Mouse (Mus musculus): ENCODE data around the gene Magi3. TPM values are rescaled to one million over a fixed set of nuclear protein-coding genes. Genes with fewer than 3 reads are reported as not detected.

Gene Magi3
- 4.5 and 7.4 TPM in 2 replicates for polyA plus RNA-seq (2014; fragmentation: Nextera tagmentation; extraction: Ambion mirVana)

DNA sequence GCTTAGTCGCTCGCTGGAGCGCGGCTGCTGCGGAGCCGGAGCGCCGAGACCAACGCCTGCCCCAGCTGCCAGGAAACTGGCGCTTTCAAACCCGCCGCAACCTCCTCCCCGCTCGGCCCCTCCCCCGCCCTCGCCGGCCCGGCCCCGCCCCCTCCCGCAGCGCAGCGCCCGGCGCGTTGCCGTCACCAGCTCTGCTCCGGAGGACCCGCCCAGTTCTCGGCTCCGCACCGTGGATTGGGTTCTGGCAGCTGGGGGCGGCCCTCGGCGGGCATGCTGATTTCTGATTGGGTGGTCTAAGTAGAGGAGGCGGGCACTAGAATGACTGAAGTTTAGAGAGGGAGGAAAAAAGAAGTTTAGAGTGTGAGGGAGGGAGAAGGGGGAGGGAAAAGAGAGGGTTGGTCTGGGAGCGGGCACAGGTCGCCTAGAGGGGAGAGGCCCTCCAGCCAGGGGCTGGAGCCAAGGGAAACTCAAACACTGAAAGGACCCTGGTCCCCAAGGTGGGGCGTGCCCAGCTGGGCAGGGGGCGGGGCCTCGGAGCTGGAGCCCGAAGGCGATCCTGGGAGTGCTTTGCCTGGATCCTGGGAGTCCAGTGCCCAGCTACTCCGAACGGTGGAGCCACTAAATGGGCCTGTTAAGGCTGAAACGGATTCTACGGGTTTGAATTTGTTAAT, at the start of gene Magi3:
Gene Magi3 (minus strand): TSS at position 80 of the 671 bp plus-strand sequence.
- peak within 1 kb of the TSS; percentile 94 for H3K27ac ChIP-seq (ENCODE audit: low read depth, low read length)
- peak; percentile 95 for DNase-seq (ENCODE audit: low spot score)
- no peaks in the 10 kb centered on the region for H3K9me3 ChIP-seq (ENCODE audit: control insufficient read depth, low read length)
- no peaks in the 10 kb centered on the region for H3K36me3 ChIP-seq (ENCODE audit: control insufficient read depth, insufficient read depth, low read length)
- peak; percentile 100 for ATAC-seq (ENCODE audit: low FRiP score)
- H3K4me3 ChIP-seq (ENCODE audit: low read depth, low read length) = peak within 1 kb of the TSS; percentile 83
- WGBS = under 1% methylated on average over 37 of the region's 46 CpGs
- peak within 1 kb of the TSS; percentile 82 for H3K9ac ChIP-seq (ENCODE audit: low read depth, low read length)
- H3K27me3 ChIP-seq (ENCODE audit: control insufficient read depth, insufficient read depth, low read length) = no peaks in the 10 kb centered on the region
- peak within 1 kb of the TSS; percentile 79 for H3K4me2 ChIP-seq (replicated peaks; ENCODE audit: low read depth, low read length)
- H3K4me1 ChIP-seq (replicated peaks; ENCODE audit: control insufficient read depth, insufficient read depth, low read length) = no peaks in the 10 kb centered on the region

DNA sequence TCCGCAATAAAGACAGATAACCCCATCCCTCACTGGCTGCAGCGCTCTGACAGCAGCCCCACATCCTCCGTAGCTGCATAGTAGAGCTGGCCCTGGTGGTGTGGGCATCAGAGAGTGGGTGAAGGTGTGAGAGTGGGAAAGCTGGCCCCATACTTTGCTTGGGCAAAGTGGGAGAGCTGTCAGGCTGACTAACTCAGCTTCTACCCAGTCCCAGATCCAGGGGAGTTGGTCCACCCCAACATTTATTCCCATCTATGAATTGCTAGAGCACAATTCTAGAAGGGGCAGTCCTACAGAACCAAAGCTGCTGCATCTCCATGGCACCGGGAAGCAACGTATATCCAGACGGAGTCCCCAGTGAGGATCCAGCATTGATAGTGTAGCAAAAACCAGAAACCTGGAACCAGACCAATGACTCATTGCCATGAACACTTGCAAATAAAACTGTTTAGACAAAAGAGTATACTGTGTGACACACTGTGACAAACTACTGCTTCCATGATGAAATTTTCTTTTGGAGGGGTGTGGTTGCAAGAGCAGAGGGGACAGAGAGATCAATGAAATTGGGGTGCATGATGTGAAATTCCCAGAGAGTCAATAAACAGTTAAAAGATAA, 44.5 kb upstream of the Magi3 start:
- ATAC-seq (ENCODE audit: low FRiP score) (no peak), DNase-seq (ENCODE audit: low spot score) (no peak)
- Histone ChIP-seq H3K9ac (ENCODE audit: low read depth, low read length) (no peak overlapping the region), H3K4me1 (replicated peaks; ENCODE audit: control insufficient read depth, insufficient read depth, low read length) (no peaks in the 10 kb centered on the region), H3K36me3 (ENCODE audit: control insufficient read depth, insufficient read depth, low read length) (no peaks in the 10 kb centered on the region), H3K9me3 (ENCODE audit: control insufficient read depth, low read length) (no peaks in the 10 kb centered on the region), H3K4me3 (ENCODE audit: low read depth, low read length) (no peak overlapping the region), H3K27me3 (ENCODE audit: control insufficient read depth, insufficient read depth, low read length) (no peaks in the 10 kb centered on the region), H3K27ac (ENCODE audit: low read depth, low read length) (no peak overlapping the region), H3K4me2 (replicated peaks; ENCODE audit: low read depth, low read length) (no peak overlapping the region)
- WGBS = 89% methylated on average over 6 of the region's 6 CpGs

DNA sequence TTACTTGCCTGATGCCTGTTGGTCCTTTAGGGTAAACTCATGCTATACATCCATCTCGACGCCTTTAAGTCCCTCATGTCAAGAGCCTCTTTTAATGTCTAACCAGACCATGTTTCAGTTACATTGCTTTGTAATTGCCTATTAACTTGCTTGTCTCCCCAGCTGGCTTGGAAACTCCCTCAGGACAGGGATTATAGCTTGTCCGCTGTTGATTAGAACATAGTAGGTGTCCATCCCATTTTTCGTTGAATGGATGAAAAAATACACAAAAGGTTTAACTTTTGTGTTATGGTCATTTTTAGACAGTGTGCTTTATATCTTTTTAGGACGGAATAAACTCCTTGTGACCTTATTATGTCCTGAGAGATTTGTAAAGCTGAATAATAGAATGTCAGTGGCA, 40.0 kb upstream of the Magi3 start:
- Histone ChIP-seq H3K4me3 (ENCODE audit: low read depth, low read length) (no peak overlapping the region), H3K9me3 (ENCODE audit: control insufficient read depth, low read length) (no peaks in the 10 kb centered on the region), H3K27ac (ENCODE audit: low read depth, low read length) (no peak overlapping the region), H3K36me3 (ENCODE audit: control insufficient read depth, insufficient read depth, low read length) (no peaks in the 10 kb centered on the region), H3K4me1 (replicated peaks; ENCODE audit: control insufficient read depth, insufficient read depth, low read length) (no peaks in the 10 kb centered on the region), H3K4me2 (replicated peaks; ENCODE audit: low read depth, low read length) (no peak overlapping the region), H3K9ac (ENCODE audit: low read depth, low read length) (no peak overlapping the region), H3K27me3 (ENCODE audit: control insufficient read depth, insufficient read depth, low read length) (no peaks in the 10 kb centered on the region)
- DNase-seq (ENCODE audit: low spot score) (no peak), ATAC-seq (ENCODE audit: low FRiP score) (no peak)
- WGBS = 83% methylated on average over 5 of the region's 5 CpGs

DNA sequence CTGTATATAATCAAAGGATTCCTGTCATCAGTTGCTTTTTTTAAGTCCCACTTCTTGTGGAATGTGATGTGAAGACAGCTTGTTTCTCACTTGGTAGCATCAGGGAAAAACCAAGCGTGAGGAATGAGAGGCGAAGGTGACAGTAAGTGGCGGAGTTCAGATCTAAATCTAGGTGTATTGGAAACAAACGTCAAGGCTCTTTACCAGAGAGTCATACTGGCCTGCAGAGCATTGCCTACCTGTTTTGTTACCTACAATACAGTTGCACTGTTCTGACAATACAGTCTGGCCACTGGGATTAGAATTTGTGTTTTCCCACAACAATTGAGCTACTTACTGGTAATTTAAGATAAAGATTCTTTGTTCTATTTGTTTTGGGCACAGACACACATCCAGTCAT, 39.0 kb upstream of the Magi3 start:
- WGBS = 89% methylated on average over 4 of the region's 4 CpGs
- no peaks in the 10 kb centered on the region for H3K27me3 ChIP-seq (ENCODE audit: control insufficient read depth, insufficient read depth, low read length)
- no peaks in the 10 kb centered on the region for H3K9me3 ChIP-seq (ENCODE audit: control insufficient read depth, low read length)
- no peak overlapping the region for H3K27ac ChIP-seq (ENCODE audit: low read depth, low read length)
- no peak overlapping the region for H3K4me2 ChIP-seq (replicated peaks; ENCODE audit: low read depth, low read length)
- H3K36me3 ChIP-seq (ENCODE audit: control insufficient read depth, insufficient read depth, low read length) = no peaks in the 10 kb centered on the region
- DNase-seq (ENCODE audit: low spot score) = no peak
- no peak overlapping the region for H3K4me3 ChIP-seq (ENCODE audit: low read depth, low read length)
- ATAC-seq (ENCODE audit: low FRiP score) = no peak
- H3K4me1 ChIP-seq (replicated peaks; ENCODE audit: control insufficient read depth, insufficient read depth, low read length) = no peaks in the 10 kb centered on the region
- H3K9ac ChIP-seq (ENCODE audit: low read depth, low read length) = no peak overlapping the region

DNA sequence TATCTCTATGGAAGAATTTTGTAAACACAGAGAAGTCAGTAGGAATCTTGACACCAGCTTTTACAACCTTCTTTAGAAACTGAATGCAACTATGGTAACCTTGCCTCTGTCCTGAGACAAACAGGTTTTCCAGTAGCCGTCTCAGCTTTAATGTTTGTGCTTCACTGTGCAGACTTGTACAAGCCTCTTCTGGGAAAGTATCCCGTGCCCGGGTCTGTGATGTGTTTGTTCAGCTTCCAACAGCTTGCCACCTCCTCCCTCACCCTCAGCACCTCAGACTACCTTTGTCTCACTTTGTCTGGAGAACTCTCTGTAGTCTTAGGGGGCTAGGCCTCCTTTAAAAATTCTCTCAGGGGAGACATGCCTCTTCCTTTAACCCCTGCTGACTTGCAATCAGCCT, 36.9 kb upstream of the Magi3 start:
- no peak for DNase-seq (ENCODE audit: low spot score)
- H3K4me2 ChIP-seq (replicated peaks; ENCODE audit: low read depth, low read length) = no peak overlapping the region

DNA sequence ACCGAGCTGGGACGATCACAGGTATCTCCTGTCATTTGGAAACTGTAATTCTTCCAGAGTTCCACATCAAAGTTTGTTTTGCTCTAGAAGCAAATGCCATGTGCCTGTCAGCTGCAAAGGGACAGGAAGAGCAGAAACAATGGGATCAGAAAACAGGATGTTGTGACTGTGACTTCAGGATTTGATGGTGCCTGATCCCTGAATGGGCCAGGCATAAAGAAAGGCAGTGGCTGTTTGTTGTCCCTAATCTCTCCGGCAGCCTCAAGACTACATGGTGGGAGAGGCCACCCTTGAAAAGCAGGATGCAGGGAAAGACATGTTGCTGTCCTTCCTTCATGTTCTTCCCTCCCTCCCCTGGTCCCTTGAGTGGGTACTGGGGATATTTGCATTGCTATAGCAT, 33.6 kb upstream of the Magi3 start:
- no peaks in the 10 kb centered on the region for H3K27me3 ChIP-seq (ENCODE audit: control insufficient read depth, insufficient read depth, low read length)
- no peaks in the 10 kb centered on the region for H3K4me1 ChIP-seq (replicated peaks; ENCODE audit: control insufficient read depth, insufficient read depth, low read length)
- H3K27ac ChIP-seq (ENCODE audit: low read depth, low read length) = no peak overlapping the region
- no peaks in the 10 kb centered on the region for H3K36me3 ChIP-seq (ENCODE audit: control insufficient read depth, insufficient read depth, low read length)
- no peak overlapping the region for H3K4me3 ChIP-seq (ENCODE audit: low read depth, low read length)
- DNase-seq (ENCODE audit: low spot score) = no peak
- H3K9ac ChIP-seq (ENCODE audit: low read depth, low read length) = no peak overlapping the region
- no peaks in the 10 kb centered on the region for H3K9me3 ChIP-seq (ENCODE audit: control insufficient read depth, low read length)
- no peak for ATAC-seq (ENCODE audit: low FRiP score)
- 59% methylated on average over 3 of the region's 3 CpGs for WGBS
- H3K4me2 ChIP-seq (replicated peaks; ENCODE audit: low read depth, low read length) = no peak overlapping the region

More for the DNA sequence above, 36.9 kb upstream of the Magi3 start:
- no peaks in the 10 kb centered on the region for H3K36me3 ChIP-seq (ENCODE audit: control insufficient read depth, insufficient read depth, low read length)
- 71% methylated on average over 3 of the region's 3 CpGs for WGBS
- H3K4me1 ChIP-seq (replicated peaks; ENCODE audit: control insufficient read depth, insufficient read depth, low read length) = no peaks in the 10 kb centered on the region
- no peak for ATAC-seq (ENCODE audit: low FRiP score)
- no peak overlapping the region for H3K4me3 ChIP-seq (ENCODE audit: low read depth, low read length)
- H3K9ac ChIP-seq (ENCODE audit: low read depth, low read length) = no peak overlapping the region
- no peaks in the 10 kb centered on the region for H3K9me3 ChIP-seq (ENCODE audit: control insufficient read depth, low read length)
- H3K27me3 ChIP-seq (ENCODE audit: control insufficient read depth, insufficient read depth, low read length) = no peaks in the 10 kb centered on the region
- H3K27ac ChIP-seq (ENCODE audit: low read depth, low read length) = no peak overlapping the region

DNA sequence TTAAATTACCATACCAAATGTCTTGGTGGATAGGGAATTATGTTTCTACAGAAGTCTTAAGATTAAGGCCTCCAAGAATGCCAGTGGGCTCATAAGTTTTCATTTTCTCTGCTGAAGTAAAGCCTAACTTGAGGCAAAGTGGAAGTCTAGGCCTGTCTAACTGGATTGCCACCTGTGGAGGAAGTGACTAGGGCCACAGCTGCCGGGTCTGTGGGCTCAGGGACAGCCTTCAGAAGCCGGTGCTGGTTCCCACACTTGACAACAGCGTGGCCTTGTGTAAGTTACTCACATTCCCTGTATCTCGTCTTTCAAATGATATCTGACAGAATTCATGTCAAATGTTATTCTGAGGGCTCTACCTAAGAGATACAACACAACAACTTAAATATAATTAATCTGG, 27.7 kb upstream of the Magi3 start:
- Histone ChIP-seq H3K27ac (ENCODE audit: low read depth, low read length) (no peak overlapping the region), H3K36me3 (ENCODE audit: control insufficient read depth, insufficient read depth, low read length) (no peaks in the 10 kb centered on the region), H3K9me3 (ENCODE audit: control insufficient read depth, low read length) (no peaks in the 10 kb centered on the region), H3K4me3 (ENCODE audit: low read depth, low read length) (no peak overlapping the region), H3K4me1 (replicated peaks; ENCODE audit: control insufficient read depth, insufficient read depth, low read length) (no peaks in the 10 kb centered on the region), H3K4me2 (replicated peaks; ENCODE audit: low read depth, low read length) (no peak overlapping the region), H3K27me3 (ENCODE audit: control insufficient read depth, insufficient read depth, low read length) (no peaks in the 10 kb centered on the region), H3K9ac (ENCODE audit: low read depth, low read length) (no peak overlapping the region)
- ATAC-seq (ENCODE audit: low FRiP score) (no peak), DNase-seq (ENCODE audit: low spot score) (no peak)
- 78% methylated on average over 4 of the region's 4 CpGs for WGBS

DNA sequence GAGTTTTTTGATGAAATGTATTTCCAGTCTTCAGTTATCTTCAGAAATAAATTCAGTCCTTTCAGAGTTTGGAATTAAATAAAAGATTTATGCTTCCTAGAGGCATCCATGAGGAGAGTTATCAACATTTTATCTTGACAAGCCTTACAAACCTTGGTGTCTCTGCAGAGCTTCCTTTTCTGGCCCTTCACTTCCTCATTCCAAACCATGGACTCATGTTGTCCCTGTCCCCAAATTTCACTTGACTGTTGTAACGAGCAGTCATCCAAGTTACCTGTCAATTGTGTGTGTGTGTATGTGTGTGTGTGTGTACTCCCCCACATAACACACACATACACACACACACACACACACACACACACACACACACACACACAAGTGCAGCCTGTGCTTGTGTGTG, 26.9 kb upstream of the Magi3 start:
- Histone ChIP-seq H3K4me2 (replicated peaks; ENCODE audit: low read depth, low read length) (no peak overlapping the region), H3K9me3 (ENCODE audit: control insufficient read depth, low read length) (no peaks in the 10 kb centered on the region), H3K27me3 (ENCODE audit: control insufficient read depth, insufficient read depth, low read length) (no peaks in the 10 kb centered on the region), H3K4me1 (replicated peaks; ENCODE audit: control insufficient read depth, insufficient read depth, low read length) (no peaks in the 10 kb centered on the region), H3K9ac (ENCODE audit: low read depth, low read length) (no peak overlapping the region), H3K27ac (ENCODE audit: low read depth, low read length) (no peak overlapping the region), H3K4me3 (ENCODE audit: low read depth, low read length) (no peak overlapping the region), H3K36me3 (ENCODE audit: control insufficient read depth, insufficient read depth, low read length) (no peaks in the 10 kb centered on the region)
- DNase-seq (ENCODE audit: low spot score) (no peak), ATAC-seq (ENCODE audit: low FRiP score) (no peak)
- 73% methylated on average over 1 of the region's 1 CpGs for WGBS

DNA sequence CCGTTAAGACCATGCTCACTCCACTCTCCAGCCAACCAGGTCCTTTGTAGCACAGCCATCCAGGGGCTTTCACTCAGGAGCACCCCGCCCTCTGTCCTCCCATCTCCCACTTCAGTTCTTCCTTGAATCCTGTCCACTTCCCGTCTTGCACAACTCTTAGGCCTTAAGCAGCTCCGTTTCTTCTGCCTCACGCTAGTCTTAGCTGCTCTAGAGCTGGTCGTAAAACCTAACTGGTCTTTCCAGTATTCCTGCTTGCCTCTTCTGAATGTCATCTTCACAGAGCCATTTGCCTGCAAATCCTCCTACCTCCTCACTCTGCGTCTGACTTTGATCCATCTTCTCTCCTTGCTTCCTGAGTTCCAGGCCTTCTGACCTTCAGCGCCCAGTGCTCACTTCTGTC, 24.2 kb upstream of the Magi3 start:
- no peaks in the 10 kb centered on the region for H3K36me3 ChIP-seq (ENCODE audit: control insufficient read depth, insufficient read depth, low read length)
- H3K4me1 ChIP-seq (replicated peaks; ENCODE audit: control insufficient read depth, insufficient read depth, low read length) = no peaks in the 10 kb centered on the region
- no peak for DNase-seq (ENCODE audit: low spot score)
- H3K9ac ChIP-seq (ENCODE audit: low read depth, low read length) = no peak overlapping the region
- H3K9me3 ChIP-seq (ENCODE audit: control insufficient read depth, low read length) = no peaks in the 10 kb centered on the region
- no peak overlapping the region for H3K4me3 ChIP-seq (ENCODE audit: low read depth, low read length)
- 85% methylated on average over 8 of the region's 8 CpGs for WGBS
- ATAC-seq (ENCODE audit: low FRiP score) = no peak
- no peak overlapping the region for H3K27ac ChIP-seq (ENCODE audit: low read depth, low read length)
- no peaks in the 10 kb centered on the region for H3K27me3 ChIP-seq (ENCODE audit: control insufficient read depth, insufficient read depth, low read length)
- H3K4me2 ChIP-seq (replicated peaks; ENCODE audit: low read depth, low read length) = no peak overlapping the region
